Mouse (Mus musculus) forebrain, postnatal 0 days (tissue): ENCODE measurements at regions not wholly inside any gene's neighbourhood (a gene's known extent, or its start where the extent isn't known, plus 50 kb on each side); places are given as distances from the start of the nearest gene placed in this dataset.
"Not testable (repeated sequence)": the region's sequence is repeated elsewhere in the genome, so short reads cannot be mapped to it uniquely, and the experiment has no call there.

ENCODE experiments used
- ATAC-seq: fragments of 200-750 bp; cut with Nextera tagmentation; 2 replicates; pipeline ENCODE4 v1.8.0; 2017; ENCODE audit warnings: mild to moderate bottlenecking, moderate library complexity
- DNase-seq: peaks from one replicate; pipeline ENCODE4 v3.0.0-alpha.2; 2015
- H3K27ac ChIP-seq: fragments of 300-500 bp; sonication (generic); 2 replicates; pipeline ENCODE4 v1.5.1; 2014; ENCODE audit warnings: low read depth, mild to moderate bottlenecking, antibody characterized with exemption, low read length, moderate library complexity, mixed read lengths
- H3K27me3 ChIP-seq: fragments of 300-500 bp; sonication (generic); 2 replicates; pipeline ENCODE4 v1.6.1; 2014; ENCODE audit warnings: mild to moderate bottlenecking, low read length, mixed read lengths; ENCODE audit not compliant: insufficient read depth
- H3K36me3 ChIP-seq: fragments of 300-500 bp; sonication (generic); 2 replicates; pipeline ENCODE4 v1.6.1; 2014; ENCODE audit warnings: mild to moderate bottlenecking, moderate library complexity; ENCODE audit not compliant: insufficient read depth
- H3K4me1 ChIP-seq: fragments of 300-500 bp; sonication (generic); 2 replicates; pipeline ENCODE4 v1.6.1; 2014; ENCODE audit warnings: antibody characterized with exemption; ENCODE audit not compliant: insufficient read depth
- H3K4me2 ChIP-seq: fragments of 300-500 bp; sonication (generic); 2 replicates; pipeline ENCODE4 v1.6.1; 2014; ENCODE audit warnings: low read depth, mild to moderate bottlenecking, moderate library complexity
- H3K4me3 ChIP-seq: fragments of 300-500 bp; sonication (generic); 2 replicates; pipeline ENCODE4 v1.5.1; 2014; ENCODE audit warnings: low read depth, low read length, mixed read lengths
- H3K9ac ChIP-seq: fragments of 300-500 bp; sonication (generic); 2 replicates; pipeline ENCODE4 v1.6.1; 2014; ENCODE audit warnings: mild to moderate bottlenecking
- H3K9me3 ChIP-seq: fragments of 300-500 bp; sonication (generic); 2 replicates; pipeline ENCODE4 v1.6.1; 2016; ENCODE audit warnings: low read length
- CTCF ChIP-seq: sonication (generic); IDR thresholded peaks from 2 replicates; pipeline ENCODE4 v1.5.1; 2016; ENCODE audit warnings: antibody characterized with exemption, control low read depth, low read depth
- WGBS: fragments of 180-500 bp; shearing (Covaris S2); extraction: QIAGEN DNeasy Blood & Tissue Kit; methylation state at CpG from one replicate; pipeline ENCODE4 v1.1.7; 2014; 5-methylcytosine and 5-hydroxymethylcytosine counted together

GRCm38 (mm10) chr10:22556401-22556800 is 88.4 kb upstream of the Slc2a12 start:
- not testable (repeated sequence) for ATAC-seq, H3K27me3 ChIP-seq, H3K9me3 ChIP-seq, H3K27ac ChIP-seq, H3K4me3 ChIP-seq, H3K36me3 ChIP-seq, DNase-seq, H3K4me1 ChIP-seq, H3K9ac ChIP-seq, H3K4me2 ChIP-seq
- WGBS, result 95% methylated on average over 2 of the region's 2 CpGs

DNA sequence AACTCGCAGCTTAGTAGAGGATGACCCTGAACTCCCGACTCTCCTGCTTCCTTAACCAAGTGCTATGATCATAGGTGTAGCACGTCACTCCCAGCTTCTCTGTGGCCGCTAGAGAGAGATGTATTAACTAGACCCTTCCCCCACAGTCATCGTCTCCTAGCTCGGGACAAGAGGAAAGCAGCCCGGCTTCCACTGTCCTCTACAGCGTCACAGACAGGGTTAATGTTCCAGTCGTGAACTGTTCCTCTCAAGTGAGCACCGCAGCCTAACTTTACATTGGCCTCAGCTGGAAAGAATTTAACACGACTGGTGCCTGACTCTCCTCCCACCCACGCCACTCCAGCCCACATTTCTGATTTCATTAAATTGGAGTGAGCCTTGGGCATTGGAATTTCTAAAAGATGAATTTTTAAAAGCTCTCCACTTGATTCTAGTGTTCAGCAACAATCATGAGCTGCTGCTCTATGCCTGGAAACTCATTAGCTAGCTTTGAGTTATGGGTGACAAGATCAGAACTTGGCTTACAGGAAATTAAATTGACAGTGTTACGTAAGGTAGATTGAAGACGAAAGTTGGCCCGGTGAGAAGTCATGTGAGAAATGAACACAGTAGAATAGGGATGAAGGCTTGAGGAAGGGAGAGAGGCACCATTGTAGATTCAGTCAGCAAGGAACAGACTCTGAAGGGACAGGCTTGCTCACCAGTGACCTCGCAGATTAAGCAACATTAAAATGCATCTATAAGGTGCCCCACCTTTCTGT is 75.4 kb upstream of the Slc2a12 start:
- not testable (repeated sequence) for H3K9ac ChIP-seq, H3K27ac ChIP-seq, H3K4me2 ChIP-seq, H3K9me3 ChIP-seq, ATAC-seq, H3K4me3 ChIP-seq, DNase-seq, H3K36me3 ChIP-seq, H3K27me3 ChIP-seq, H3K4me1 ChIP-seq
- 77% methylated on average over 15 of the region's 16 CpGs for WGBS

- not testable (repeated sequence) for DNase-seq, H3K27ac ChIP-seq, H3K4me1 ChIP-seq, H3K9me3 ChIP-seq, H3K9ac ChIP-seq, H3K4me3 ChIP-seq, H3K4me2 ChIP-seq, ATAC-seq, H3K36me3 ChIP-seq, H3K27me3 ChIP-seq
- 91% methylated on average over 4 of the region's 4 CpGs for WGBS
These were observed 70.8 kb upstream of the Slc2a12 start for GRCm38 (mm10) chr10:22574048-22574447.

DNA sequence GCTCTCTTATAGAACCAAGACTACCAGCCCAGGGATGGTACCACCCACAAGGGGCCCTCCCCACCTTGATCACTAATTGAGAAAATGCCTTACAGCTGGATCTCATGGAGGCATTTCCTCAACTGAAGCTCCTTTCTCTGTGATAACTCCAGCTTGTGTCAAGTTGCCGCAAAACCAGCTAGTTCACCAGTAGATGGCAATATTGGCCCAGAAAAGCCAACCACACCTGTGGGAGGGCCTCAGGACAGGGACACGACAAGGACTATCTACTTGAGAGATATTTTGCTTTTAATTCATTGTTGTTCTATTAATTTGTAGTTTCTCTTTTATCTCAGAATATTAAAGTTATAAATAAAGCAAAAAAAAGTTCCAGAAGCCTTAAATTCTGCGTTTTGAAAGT is 65.4 kb upstream of the Slc2a12 start:
- not testable (repeated sequence) for H3K9me3 ChIP-seq, H3K4me2 ChIP-seq, H3K27me3 ChIP-seq, H3K4me3 ChIP-seq, H3K36me3 ChIP-seq, H3K4me1 ChIP-seq, H3K27ac ChIP-seq, H3K9ac ChIP-seq
- peak; percentile 81 for TF ChIP-seq CTCF
- ATAC-seq (peak; percentile 78), DNase-seq (peak; percentile 79)
- WGBS, result 16% methylated on average over 3 of the region's 3 CpGs

- H3K36me3 ChIP-seq, H3K4me2 ChIP-seq, H3K4me3 ChIP-seq, H3K27ac ChIP-seq, H3K4me1 ChIP-seq, H3K9me3 ChIP-seq, H3K9ac ChIP-seq, ATAC-seq, DNase-seq, H3K27me3 ChIP-seq: not testable (repeated sequence)
- 70% methylated on average over 9 of the region's 9 CpGs for WGBS
These were observed 63.5 kb upstream of the Slc2a12 start for GRCm38 (mm10) chr10:22581300-22581699.

- H3K36me3 ChIP-seq, ATAC-seq, H3K27me3 ChIP-seq, H3K4me1 ChIP-seq, H3K4me2 ChIP-seq, H3K4me3 ChIP-seq, DNase-seq, H3K27ac ChIP-seq, H3K9me3 ChIP-seq, H3K9ac ChIP-seq: not testable (repeated sequence)
- WGBS, result 100% methylated on average over 2 of the region's 2 CpGs
These were observed 61.5 kb upstream of the Slc2a12 start for GRCm38 (mm10) chr10:22583306-22583705.

DNA sequence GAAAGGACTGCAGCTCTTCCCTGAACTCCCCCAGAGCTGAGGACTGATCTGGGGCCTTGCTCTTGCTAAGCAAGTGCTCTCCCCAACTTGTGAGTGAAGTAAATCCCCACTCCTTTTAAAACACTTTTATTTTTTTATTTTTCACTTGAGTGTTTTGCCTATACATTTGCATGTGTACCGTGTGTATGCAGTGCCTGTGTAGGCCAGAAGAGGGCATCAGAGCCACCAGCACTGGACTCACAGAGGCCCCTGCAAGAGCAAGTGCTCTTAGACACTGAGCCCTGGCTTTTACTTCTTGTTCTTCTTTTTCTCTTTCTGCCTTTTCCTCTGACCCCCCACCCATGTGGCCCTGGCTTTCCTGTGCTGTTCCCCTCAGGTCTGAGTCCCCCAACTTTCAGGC is 56.2 kb upstream of the Slc2a12 start:
- not testable (repeated sequence) for H3K27ac ChIP-seq, H3K4me3 ChIP-seq, DNase-seq, H3K9ac ChIP-seq, H3K9me3 ChIP-seq, H3K4me1 ChIP-seq, ATAC-seq, H3K36me3 ChIP-seq, H3K4me2 ChIP-seq, H3K27me3 ChIP-seq
- TF ChIP-seq CTCF, result peak; percentile 42
- WGBS, result 100% methylated on average over 1 of the region's 1 CpGs

DNA sequence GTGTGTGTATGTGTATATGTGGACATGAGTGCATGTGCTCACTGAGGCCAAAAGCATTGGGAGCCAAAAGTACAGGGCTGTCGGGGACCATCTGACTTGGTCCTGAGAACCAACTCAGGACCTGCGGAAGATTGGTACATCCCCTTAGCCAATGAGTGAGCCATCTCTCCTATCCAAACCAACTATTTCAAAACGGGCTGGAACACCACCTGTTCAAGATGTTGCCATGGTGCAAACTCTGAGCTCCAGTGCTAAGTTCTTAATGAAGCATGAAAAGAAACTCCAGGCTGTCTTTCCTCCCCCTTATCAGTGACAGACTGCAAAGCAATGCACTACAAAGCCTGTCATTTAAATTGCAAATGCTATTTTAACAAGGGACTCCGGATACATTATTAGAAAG is 53.1 kb upstream of the Slc2a12 start:
- H3K4me2 ChIP-seq, H3K36me3 ChIP-seq, H3K4me3 ChIP-seq, DNase-seq, H3K4me1 ChIP-seq, H3K9me3 ChIP-seq, H3K27me3 ChIP-seq, H3K27ac ChIP-seq, H3K9ac ChIP-seq: not testable (repeated sequence)
- 21% methylated on average over 4 of the region's 4 CpGs for whole genome bisulfite sequencing
- peak; percentile 87 for ATAC-seq

DNA sequence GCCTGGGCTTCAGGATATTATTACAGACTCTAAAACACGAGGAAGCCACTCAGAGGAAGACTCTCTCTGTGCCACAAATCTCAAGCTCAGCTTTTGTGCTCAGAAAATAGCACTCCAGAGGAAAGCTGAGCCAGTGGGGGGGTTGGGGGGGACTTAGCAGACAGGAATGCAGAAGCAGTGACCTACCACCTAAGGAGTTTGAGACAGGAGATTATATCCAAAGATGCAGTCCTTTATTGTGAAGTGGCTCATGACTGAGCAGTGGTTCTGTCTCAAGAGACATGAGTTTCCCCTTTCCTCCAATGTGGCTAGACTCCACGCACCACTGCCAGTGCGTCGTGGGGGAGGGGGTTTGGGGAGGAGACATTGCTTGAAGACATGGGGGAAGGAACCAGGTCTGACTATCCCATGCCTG is 52.6 kb upstream of the Slc2a12 start:
- 21% methylated on average over 4 of the region's 4 CpGs for WGBS
- H3K4me3 ChIP-seq, H3K27me3 ChIP-seq, H3K36me3 ChIP-seq, DNase-seq, H3K9me3 ChIP-seq, H3K27ac ChIP-seq, H3K4me2 ChIP-seq, H3K4me1 ChIP-seq, H3K9ac ChIP-seq: not testable (repeated sequence)
- ATAC-seq, result peak; percentile 47; the same call in 1 of the 2 replicates

DNA sequence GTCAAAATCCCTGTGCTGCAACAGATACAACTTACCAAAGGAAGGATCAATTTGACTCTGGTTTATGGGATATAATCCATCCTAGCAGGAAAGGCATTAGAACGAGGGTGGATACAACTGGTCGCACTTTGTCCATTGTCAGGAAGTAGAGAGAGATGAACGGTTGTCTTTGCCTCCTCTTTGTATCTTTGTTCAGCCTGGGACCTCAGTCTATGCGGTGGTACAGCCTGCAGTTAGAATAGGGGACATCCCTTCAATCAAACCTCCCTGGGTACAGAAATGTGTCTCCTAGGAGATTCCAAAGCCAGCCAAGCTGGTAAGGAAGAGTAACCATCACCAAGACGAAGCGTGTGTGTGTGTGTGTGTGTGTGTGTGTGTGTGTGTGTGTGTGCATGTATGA is 52.1 kb upstream of the Slc2a12 start:
- ATAC-seq, H3K36me3 ChIP-seq, H3K4me3 ChIP-seq, H3K4me1 ChIP-seq, DNase-seq, H3K27me3 ChIP-seq, H3K9ac ChIP-seq, H3K27ac ChIP-seq, H3K9me3 ChIP-seq, H3K4me2 ChIP-seq: not testable (repeated sequence)
- WGBS, result 80% methylated on average over 6 of the region's 6 CpGs
